Mouse (Mus musculus): ENCODE results near the gene Nnmt.
A peak's percentile ranks its signal among the peaks of the same experiment; 100 is the strongest.

Nnmt gene

GRCm38 (mm10) chr9:48604939-48605598 lies at the start of gene Nnmt:
Nnmt (minus strand) TSS chr9:48605153.
- peak in 1 of 2 experiments; percentile 24 for DNase-seq

- peak in 1 of 2 experiments; percentile 4 for DNase-seq
Observed at GRCm38 (mm10) chr9:48654730-48655129, 49.8 kb upstream of the Nnmt start.

DNA sequence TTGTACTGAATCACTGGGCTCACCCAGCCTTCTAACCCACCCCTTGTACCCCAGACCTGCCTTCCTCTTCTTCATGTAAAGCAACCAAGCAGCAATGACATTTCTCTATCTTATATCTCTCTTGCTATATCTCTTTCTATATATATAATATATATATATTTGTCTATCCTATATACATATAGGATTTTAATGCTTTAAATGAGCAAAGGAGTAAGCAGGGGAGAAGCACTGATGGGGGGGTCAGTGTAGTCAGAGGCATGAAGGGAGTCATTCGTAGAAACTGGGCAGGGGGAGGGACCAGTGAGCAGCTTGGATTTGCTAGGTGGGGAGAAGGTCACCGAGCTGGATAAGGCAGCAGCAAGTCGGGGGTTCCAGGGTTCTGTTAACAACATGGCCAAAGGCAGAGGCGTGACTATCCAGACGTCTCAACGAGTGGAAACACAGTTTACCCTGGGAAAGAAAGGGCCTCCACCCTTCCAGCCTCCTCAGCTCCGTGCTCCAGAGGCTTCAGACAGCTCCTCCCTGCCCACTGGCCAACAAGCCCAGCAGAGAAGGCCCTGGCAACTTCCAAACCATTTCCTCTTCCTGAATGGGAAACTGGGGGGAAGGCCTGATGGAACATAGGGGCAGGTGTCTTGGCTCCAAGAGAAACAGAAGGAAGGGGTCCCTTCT lies 48.6 kb upstream of the Nnmt start:
- DNase-seq, result peak in 1 of 2 experiments; percentile 3

DNA sequence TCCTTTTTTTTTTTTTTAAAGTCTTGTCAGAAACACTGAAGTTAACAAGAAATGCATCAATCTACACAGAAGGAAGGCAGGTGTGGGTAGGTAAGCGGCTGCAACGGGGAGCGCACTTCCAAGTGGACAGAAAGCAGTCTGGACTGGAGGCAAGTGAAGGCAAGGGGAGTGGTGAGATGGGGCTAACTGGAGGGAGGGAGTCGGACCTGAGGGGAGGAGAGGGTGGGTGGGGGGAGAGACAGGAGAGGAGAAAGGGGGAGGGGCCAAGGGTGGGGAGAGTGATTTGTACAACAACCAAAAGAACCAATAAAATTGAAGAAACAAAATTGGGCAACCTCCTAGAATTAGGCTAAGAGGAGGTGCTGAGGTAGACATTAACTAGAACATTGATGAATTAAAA lies 47.1 kb upstream of the Nnmt start:
- no peak for DNase-seq

GRCm38 (mm10) chr9:48650846-48651245 lies 45.9 kb upstream of the Nnmt start:
- DNase-seq, result no peak

- DNase-seq, result no peak
Observed at GRCm38 (mm10) chr9:48649851-48650685, 45.1 kb upstream of the Nnmt start.

DNA sequence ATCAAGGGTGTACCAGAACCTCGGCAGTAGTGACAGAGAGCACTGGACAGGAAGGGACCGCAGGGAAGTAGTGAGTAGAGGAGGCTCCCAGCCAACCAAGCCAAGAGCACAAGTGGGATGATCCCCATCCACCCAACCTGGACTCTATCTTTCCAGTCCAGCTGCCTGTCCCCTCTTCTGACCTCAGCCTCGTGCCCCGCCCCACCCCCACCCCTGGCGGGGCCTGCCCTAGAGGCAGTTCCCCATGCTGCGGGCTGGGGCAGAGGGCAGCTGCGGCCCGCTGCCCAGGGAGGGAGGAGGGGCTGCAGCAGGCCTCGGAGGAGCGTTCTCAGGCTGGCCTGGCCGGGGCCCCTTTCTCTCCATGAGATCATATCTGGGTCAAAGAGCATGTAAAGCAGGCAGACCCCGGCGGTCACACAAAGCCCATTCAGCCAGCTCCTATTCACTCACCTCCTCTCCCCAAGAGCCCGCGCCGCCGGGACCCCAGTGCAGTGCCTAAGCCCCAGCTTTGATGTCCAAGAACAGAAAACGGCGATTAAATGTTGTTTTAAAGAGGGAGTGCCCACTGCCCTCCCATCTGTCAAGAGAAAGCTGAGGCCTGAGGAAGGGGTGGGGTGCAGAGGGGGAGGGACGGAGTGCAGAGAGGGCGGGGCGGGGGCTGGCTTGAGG lies 44.3 kb upstream of the Nnmt start:
- DNase-seq, result peak; percentile 55 to 74

DNA sequence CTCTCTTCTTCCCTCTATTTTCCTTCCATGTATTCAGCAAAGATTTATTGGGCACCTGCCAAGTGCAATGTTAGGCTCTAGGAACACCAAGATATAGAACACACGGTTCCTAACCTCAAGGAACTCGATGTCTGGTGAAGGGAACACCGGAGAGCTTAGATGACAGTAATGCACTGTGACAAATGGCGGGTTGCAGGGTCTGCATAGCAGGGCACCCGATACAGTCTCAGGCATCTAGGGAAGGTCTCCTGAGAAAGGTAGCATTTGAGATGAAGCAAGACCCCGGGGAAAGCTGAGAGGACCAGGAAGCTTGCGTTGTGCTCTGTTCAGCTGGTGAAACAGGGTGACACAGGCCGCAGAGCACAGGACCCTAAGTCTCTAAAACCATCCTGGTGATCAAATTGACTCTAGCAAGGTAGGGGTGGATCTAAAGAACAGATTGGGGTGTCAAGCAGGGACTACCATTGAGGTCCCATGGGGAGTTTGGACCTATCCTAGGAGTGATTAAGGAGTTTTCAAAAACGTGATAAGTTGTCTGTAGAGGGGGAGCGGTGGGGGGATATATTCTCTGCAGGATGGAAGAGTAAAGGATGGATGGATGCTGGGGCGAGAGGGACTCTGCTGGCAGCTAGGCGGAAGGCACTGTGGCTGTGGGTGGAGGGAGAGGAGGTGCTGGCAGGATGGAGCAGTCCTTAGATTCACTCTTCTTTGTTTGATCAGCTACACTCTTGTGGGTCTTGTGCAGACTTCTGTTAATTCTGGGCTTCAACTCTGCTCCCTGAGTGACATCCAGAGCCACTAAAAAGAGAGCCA lies 43.5 kb upstream of the Nnmt start:
- no peak for DNase-seq

DNA sequence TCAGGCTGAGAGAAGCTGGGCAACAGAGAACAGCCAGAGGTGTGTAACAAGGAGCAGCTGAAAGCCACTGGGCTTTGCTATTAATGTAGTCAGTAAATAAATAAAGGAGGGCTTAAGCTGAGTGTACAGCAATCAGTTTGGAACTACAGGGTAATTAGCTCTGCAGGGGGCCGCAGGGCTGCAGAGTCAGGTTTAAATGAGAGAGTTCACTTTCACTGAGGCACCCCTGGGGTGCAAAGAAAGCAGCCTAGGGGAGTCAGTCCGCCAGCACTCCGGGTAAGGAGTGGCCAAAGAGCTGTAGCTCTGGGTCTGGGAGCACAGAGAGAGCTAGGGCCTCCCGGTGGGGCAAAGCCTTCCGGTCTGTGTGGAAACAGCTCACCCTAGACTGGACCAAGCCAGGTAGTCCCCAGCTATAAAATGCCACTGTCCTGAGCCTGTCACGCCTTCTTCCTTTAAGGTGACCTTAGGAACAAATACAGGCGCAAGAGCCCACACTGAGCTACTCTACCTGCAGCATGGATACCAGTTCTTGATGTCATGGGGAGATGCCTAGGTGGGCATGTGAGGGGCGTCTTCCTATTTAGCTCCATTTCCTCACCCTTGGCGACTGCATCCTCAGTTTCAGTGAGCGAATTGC lies 42.8 kb upstream of the Nnmt start:
- no peak for DNase-seq

DNA sequence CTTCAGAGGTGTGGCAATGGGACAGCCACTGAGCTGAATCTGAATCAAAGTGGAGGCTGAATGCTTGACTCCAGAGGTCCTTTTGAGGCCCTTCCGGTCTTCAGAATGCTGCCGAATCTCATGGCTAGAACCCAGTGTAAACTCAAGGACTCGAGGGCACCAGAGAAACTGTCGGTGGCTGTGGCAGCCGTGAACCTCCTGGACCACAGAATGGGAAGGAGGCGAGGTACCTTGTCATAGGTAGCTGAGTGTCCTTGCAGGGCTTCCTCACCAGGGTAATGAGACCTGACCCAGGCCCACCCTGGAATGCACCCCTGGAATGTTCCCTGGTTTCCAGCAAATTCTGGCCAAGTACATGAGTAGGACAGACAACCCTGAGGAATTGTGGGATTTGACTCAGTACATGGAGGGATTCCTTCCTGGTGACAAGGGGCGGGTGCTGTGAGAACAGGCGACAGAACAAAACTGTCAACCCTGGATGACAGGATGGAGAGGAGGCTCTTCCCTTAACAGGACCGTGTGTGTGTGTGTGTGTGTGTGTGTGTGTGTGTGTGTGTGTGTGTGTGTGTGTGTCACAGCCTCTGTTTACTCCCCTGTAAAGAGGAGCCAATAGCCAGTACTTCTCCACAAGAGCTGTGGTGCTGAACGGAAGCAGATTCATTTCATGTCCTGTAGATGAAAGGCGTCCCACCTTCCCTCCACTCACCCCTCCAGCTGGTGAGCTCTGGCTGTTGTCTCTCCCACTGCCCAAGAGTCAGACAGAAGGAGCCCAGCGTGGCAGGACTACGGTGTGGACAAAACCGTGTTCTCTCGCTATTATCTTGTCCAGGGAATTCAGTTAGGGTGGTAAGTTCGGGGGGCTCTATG lies 42.1 kb upstream of the Nnmt start:
- DNase-seq, result no peak

GRCm38 (mm10) chr9:48646251-48646650 lies 41.3 kb upstream of the Nnmt start:
- DNase-seq, result peak; percentile 43 to 80

GRCm38 (mm10) chr9:48645648-48646126 lies 40.7 kb upstream of the Nnmt start:
- no peak for DNase-seq

DNA sequence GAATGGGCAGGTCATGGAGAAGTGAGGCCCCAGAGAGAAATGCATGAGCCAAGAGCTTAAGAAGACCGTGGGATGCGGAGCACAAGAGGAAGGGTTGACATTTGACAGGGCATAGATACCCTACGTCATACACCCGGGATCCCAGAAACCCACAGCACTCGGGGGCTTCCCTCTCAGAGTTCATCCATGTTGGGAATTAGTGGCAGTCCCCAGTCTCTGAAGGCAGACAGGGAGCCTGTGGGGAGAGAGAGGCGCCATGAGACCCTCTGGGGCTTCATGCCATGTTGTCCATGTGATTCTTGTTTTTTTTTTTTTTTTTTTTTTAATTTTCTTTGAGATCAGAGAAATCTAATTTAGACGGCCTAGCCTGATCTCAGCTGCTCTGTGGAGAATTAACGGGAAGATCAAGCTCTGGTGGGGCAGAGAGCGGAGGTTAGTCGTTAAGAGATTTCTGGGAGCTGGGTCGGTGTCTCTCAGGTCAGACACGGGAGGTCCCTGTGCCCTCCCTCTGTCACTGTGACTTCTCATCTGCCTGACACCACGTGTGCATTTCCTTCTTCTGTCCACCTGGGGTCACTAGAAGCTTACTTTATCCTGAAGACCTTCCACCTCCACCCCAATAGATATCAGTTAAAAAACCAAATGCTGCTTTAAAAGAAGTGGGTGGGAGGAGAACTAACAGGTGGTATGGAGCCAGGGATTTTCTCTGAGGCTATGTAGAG lies 40.1 kb upstream of the Nnmt start:
- peak in 1 of 2 experiments; percentile 55 for DNase-seq

DNA sequence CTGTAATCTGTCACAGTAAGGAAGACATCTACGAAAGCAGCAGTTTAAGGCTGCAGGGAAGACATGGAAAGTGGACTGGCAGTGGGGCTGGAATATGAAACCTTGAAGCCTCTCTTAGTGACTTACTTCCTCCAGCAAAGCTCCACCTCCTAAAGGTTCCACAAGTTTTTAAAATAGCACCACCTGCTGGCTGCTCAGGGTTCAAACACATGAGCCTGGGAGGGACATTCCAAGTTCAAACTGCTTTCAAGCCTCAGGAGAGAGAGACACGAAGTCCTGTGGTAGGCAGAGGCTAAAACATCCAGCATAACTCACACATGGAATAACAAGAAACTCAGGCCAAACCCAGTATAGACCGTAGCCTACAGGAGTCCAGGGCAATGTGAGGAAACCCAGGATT lies 39.4 kb upstream of the Nnmt start:
- no peak for DNase-seq

DNA sequence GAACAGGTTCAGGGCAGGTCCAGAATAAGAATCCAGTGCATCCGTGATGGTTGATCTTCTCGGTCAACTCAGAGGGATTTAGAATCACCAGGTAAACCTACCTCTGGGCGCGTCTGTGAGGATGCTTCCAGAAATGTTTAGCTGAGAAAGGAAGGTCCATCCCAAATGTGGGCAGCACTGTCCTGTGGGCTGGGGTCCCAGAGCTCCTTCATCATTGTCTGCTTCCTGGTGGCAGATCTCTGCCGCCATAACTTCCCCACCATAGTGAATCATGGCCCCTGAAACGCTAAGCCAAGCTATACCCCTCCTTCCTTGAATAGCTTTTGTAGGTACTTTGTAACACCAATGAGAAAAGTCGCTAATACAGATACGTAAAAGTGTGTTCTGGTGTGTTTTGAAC lies 36.7 kb upstream of the Nnmt start:
- DNase-seq, result no peak

- DNase-seq, result no peak
Observed at GRCm38 (mm10) chr9:48640881-48641280, 35.9 kb upstream of the Nnmt start.

DNA sequence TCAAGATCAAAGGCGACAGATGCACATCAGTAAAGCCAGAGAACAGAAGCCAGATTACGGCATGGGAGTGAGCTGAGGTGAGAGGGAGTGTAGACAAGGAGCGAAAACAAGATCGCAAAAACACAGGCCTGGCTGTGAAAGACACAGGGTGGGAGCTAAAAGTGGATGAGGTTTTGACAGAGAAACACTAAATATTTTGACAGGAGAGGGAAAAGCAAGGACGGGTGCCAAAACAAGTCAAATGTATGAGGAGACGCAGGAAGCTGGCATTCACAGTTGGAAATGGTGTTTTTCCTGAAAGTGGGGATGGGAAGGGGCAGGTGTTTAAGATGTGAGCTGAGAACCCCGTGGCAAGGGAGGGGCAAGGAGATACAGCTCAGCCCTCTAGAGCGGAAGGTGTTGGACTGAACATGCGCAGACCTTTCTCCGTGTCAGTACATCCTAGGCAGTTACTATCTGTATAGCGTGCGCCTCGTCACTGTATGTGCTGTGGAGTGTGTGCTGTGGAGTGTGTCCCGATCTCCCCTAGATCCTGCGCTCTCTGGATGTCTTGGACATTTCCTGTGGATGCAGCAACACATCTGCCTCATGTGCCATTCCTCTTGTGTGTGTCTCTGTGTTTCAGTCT lies 33.3 kb upstream of the Nnmt start:
- DNase-seq, result no peak

DNA sequence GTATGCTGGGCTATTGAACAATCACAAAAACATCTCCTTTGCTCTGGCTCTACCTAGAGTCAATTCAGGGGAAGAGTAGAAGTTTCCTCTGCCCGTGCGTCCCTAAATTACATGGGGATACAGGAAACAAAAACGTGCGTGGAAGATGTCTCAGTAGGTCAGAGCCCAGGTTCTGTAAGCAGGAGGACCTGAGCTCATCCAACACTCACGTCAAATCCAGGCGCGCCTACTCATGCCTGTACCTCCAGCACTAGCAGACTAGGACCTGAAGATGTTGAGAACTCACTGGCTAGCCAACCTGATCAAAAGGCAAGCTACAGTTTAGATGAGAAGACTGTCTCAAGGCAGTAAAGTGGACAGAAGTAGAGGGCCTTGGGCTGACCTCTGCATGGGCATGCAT lies 32.2 kb upstream of the Nnmt start:
- no peak for DNase-seq

GRCm38 (mm10) chr9:48635576-48636350 lies 30.8 kb upstream of the Nnmt start:
- DNase-seq, result no peak
